Mouse (Mus musculus): ENCODE measurements around the gene Galnt18.

Galnt18 gene

GRCm38 (mm10) chr7:111770585-111770984 lies 9.2 kb downstream of the Galnt18 start:
- no peak for DNase-seq

DNA sequence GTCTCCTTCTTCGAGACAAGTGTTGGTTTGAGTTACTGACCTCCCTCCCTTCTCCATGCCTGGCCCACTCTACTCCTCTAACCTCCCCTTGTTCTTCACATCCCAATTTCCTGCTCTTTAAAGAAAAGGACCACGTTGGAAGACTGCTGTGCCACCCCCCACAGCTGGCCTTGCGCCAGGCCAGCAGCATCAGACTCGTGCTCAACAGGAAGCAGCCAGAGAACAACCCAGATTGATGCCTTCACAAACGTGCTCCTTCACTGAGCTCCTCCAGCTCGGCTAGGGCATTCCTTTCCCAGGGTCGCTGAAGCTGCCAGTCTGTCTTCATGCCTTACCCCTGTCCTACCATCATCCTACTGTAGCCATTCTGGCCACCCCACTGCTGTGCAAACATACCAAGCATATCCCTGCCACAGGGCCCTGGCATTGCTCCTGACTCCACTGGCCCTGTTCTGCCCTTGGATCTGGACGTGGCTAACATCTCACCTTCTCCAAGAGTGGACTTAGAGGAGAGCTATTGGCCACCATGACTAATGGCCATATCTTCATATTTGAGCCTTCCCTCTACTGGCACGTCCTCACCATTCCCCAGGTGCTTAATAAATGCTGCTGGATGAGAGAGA lies 13.5 kb downstream of the Galnt18 start:
- DNase-seq: no peak

DNA sequence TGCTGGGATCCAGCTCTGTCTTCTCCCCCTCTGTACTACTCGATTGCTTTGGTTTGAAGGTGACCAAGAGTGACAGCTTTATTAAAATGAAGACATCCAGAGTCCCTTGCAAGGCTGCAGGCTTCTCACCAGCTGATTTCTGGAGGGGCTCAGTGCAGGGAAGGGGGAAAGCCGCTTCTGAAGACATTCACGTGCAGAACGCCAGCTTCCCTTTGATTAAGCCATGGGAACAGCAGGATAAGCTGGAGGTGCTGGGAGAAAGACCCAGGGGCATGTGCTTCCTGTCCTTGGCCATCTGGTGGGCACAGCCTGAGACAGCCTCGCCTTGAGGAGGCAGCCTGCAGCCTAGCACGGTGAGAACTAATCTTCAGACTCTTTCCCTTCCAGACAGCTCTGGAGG lies 17.0 kb downstream of the Galnt18 start:
- no peak for DNase-seq

GRCm38 (mm10) chr7:111748571-111749071 lies 31.2 kb downstream of the Galnt18 start:
- DNase-seq: no peak

- no peak for DNase-seq
Observed at GRCm38 (mm10) chr7:111744770-111745169, 35.0 kb downstream of the Galnt18 start.

DNA sequence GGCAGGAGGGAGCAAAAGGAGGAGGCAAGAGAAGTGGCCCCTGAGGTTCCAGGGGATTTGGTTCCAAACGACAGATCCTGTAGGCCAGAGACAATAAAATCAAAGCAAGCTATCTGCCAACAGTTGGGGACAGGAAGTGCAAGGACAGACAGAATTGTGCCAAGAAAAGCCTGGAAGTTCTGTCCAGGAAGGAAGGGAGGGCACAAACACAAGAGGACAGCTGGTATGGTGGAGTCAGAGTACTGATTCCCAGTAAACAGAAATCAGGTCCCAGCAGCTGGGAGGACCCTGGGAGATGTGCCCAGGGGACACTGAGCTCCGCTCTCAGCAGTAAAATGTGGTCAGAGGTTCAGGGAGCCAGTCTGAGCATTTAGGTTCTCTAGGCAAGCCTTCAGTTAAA lies 38.2 kb downstream of the Galnt18 start:
- no peak for DNase-seq

- DNase-seq: no peak
Observed at GRCm38 (mm10) chr7:111740091-111740490, 39.7 kb downstream of the Galnt18 start.

DNA sequence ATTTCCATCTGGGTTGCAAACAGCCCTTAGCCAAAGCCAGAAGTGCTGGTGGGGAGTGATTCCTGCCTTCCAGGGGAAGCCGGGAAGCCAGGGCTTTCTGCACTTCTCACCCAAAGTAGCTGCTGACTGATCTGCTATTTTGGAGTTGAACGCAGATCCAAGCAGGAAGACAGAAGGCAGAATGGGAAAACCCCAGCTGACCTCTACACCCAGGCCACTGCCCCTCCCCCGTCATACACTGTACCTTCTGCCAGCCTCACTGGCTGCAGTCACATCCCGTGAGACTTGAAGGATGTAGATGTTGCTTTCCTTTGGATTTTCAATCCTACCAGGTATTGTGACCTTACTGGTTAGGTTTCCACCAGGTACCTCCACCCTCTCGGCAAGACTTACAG lies 40.4 kb downstream of the Galnt18 start:
- DNase-seq: no peak

DNA sequence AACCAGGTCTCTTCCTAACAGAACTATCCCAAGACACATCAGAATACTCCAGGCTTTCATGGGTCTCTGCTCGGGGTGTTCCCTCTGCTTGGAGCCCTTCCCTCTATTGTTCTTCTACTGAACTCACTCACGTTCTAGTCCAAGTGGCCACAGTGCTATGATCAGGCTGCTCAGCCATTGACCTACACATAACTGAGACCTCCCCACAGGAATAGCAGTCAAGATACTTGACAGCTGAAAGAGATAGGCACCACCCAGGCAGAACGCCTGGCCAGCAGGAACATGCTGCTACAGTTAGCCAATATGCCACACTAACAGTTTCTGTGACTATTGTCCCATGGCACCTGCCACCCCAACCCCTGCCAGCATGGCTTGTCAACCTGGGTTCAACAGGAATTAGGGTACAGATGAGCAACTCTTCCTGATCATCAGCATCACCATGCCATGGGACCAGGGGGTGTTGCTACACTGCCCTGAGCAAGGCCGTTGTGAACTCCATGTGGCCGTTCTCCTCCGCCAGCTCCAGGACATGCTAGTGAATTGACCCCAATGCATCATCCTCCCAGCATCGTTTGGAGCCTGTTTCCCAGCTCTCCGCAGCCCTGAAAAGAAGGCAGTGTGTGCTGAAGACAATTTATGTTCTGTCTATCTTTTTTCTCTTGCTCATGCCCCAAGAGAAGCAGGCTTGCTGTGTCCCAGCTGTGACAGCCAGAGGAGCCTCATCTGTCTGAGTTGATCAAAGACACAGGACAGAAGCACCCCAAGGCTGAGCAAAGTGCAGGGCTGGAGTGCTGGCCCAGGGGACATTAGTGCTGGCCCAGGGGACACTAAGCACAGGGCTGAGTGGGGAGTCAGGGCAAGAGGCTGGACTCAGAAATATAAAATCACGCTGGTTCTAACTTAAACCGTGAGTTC lies 41.1 kb downstream of the Galnt18 start:
- no peak for DNase-seq

GRCm38 (mm10) chr7:111737426-111737825 lies 42.4 kb downstream of the Galnt18 start:
- no peak for DNase-seq

DNA sequence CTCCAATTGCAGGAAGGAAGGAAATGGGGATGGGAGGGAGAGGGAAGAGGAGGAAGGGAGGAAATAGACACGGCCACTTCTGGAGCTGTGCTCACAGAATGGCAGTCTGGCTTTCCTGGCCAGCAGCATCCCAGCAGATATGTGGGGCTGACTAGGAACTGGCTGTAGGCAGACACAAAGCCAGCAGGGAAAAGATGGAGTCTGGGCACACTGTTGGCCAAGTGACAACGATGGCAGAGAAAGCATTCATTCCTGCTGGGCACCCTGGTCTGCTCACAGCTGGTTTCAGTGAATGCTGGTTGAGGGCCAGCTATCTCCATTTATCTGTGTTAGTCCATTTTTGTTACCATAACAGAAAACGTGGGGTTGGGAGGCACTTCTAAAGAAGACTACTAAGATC lies 43.4 kb downstream of the Galnt18 start:
- DNase-seq: no peak

DNA sequence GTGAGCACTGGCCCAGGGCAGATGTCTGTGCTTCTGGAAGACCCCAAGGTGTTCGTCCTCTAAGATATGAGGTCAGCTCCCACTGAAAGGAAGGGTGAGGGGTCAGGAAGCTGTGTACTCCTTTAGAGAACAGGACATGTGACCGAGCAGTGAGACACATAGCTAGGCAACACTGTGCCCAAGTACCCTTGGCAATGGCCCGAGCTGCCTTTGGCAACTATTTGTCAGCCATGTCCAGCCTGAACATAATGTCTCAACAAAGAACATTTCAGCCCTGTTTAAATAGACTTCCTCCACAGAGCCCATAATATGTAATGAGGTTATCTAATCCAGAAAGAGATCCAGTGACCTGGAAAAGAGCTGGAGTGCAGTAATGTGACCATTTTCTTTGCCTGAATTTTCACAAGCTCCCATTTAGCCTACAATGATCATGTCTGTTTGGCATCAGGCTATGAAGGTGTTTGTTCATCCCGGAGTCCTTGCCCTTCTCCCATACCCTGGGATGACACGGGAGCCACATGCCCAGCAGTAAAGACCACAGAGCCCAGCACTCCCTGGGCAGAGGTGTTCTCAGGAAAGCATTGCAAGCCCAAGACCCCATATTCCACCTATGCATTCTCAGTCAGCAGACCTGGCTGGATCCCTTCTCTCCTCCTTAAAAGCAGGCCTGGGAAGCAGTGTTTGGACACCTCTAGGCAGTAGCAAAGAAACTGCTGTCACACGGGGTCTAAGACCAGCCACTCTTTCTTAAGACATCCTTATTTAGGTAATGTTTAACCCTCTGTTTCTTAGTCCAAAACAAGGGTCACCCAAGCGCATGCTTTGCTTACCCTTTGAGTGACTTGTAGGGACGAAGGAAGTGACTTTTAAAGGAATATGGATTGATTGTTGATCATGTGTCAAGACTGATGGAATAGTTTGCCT lies 49.2 kb downstream of the Galnt18 start:
- no peak for DNase-seq

DNA sequence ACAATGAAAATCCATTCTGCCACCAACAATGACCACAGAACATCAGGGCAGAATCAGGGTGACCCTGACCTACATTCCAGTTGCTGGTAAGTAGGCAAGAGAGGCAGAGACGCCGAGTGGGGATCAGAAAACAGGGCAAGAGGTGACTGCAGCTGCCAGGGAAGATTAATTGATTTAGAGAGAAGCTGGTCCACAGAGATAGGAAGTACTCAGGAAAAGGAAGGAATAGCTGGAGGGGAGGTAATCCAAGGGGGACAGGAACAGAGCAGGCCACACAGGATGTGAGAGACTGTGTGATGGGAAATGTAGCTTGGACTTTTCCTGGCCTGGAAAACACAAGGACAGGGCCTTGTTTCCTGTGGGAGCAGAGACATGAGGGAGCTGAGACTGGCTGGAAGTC lies 52.8 kb downstream of the Galnt18 start:
- no peak for DNase-seq

GRCm38 (mm10) chr7:111724730-111725129 lies 55.0 kb downstream of the Galnt18 start:
- no peak for DNase-seq

DNA sequence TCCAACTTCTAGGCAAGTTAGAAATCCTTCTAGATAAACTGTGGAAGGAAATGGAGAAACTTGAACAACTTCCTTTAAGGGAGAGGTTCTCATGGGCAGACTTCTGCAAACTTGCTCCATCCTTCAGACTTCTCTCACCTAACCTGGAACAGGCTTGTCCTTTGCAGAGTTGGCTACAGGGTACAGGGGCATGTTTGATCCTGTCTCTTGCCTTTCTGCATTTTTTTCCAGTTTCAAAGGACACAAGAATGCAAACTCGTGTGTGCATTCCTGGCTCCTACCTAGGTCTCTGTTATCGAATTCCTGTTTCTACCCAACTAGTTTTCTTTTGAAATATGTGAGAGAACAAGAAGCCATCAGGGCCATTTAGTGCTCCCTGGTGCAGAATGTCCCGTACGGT lies 55.8 kb downstream of the Galnt18 start:
- no peak for DNase-seq

GRCm38 (mm10) chr7:111721308-111721698 lies 58.5 kb downstream of the Galnt18 start:
- no peak for DNase-seq

- no peak for DNase-seq
Observed at GRCm38 (mm10) chr7:111720511-111721307, 59.1 kb downstream of the Galnt18 start.

DNA sequence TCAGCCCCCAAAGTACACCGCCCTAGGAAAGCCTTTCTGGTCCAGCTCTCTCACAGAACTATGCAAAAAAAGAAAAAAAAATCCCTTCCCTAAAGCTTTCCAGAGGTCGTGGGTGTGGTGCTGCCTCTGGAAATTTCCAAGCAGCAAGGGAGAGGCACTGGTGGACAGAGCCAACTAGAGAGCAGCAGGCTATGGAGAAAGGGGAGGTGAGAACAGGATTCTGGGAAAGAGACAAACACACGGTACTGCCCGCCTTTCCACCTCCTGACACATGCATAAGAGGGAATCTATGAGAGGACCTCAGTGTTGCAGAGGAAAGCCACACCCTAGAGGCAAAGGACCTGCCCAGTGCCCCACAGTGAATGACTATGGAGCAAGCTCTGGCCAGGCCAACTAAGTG lies 60.9 kb downstream of the Galnt18 start:
- DNase-seq: no peak

GRCm38 (mm10) chr7:111714639-111715360 lies 65.0 kb downstream of the Galnt18 start:
- DNase-seq: no peak

GRCm38 (mm10) chr7:111713828-111714600 lies 65.8 kb downstream of the Galnt18 start:
- DNase-seq: no peak

GRCm38 (mm10) chr7:111712797-111713196 lies 67.0 kb downstream of the Galnt18 start:
- DNase-seq: no peak
